Mouse (Mus musculus) testis, postnatal 10 days (tissue): ENCODE measurements around the gene Vmn1r1.
A peak's percentile ranks its signal among the peaks of the same experiment; 100 is the strongest.

Experiments
- DNase-seq: peaks from one replicate; pipeline ENCODE4 v3.0.0; 2021; ENCODE audit warnings: low spot score

The Vmn1r1 gene

DNA sequence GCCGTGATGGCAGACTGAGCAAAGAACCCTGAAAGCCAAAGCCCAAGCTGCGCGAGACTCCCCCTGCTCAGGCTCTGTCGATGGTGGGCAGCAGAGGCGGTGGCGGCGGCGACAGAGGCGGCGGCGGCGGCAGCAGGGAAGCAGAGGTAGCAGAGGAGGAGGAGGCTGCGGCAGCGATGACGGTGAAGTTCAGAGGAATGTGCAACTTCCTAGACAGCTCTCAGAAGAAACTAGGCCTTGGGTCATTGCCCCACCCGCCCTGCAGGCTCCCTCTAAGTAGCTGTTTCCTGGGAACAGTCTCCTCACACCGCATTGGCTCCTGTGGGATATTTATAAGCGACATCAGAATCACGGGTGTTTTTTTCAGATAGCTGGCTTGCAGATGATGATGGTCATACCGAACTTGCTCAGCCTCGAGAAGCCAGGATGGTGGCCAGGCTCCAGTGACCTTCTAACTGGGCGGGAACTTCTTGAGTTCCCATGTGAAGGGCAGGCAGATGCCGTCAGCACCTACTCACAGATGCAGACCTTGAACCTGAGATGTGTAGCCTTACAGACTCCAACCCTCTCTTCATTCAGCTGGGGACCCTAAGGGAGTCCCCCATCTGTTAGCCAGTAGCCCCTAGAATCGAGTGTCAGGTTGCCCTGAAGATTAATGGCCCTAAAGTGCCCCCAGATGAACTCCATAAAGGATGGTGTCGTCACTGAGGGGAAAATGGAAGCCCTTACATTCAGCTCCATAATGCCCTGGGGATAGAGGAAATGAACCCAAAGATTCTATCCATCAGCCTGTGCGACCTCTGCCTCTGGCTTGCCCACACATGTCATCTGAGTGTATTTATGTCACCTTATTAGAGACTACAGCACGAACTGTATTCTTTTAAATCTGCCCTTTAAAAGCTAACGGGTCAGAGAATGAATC lies 26.8 kb downstream of the Vmn1r1 start:
- no peak for DNase-seq

DNA sequence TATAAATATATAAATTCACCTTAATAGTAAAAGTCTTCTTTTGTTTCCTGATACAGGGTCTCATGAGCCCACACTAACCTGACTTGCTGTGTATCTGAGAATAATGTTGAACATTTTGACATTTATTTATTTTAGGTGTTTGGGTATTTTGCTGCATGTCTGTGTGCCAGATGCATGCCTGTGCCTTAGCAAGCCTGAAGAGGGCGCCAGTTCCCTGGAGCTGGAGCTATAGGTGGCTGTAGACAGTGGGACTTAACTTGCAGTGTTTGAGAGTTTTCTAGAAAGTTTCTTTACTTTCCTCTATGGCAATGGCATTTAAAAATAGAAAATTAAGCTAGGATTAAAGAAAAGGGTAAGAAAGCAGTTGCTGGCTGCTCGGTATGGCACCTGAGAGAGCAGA lies 33.5 kb downstream of the Vmn1r1 start:
- peak; percentile 56 for DNase-seq

DNA sequence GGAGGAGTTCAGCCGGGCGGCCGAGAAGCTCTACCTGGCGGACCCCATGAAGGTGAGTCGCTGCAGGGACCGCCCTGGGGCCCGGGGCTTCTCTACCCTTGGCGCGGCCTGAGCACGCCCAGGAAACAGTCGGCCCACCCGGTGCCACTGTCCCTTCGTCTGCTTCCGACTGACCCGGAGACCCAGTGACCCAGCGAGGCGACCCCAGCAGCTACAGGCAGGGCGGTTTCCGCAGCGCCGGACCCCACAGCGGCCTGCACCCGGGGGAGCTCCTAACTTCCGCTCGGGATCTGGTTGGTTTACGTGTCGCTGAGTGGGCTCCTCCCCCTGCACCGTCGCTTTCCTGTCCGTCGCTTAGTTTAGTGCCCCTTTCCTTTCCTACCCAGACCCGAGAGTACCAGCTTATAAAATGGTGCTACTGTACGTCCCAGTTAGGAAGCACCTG lies 39.3 kb downstream of the Vmn1r1 start:
- peak; percentile 89 for DNase-seq

DNA sequence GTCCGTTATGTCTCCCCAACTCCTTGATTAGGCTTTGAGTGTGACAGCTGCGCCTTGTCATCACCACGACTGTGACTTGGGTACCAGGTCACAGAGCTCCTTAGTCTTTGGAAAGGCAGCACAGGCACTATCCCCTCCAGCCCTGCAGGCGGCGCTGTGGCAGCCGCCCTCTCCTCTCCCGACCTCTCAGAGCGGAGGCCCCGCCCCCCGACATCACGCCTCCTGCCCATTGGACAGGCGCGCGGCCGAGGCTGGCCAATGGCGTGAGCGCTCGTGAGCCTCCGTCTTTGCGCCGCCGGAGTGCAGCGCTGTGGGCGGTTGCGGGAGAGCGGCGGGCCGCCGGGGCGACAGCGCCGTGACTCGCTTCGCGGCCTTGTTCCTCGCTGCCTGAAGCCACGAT lies 39.8 kb downstream of the Vmn1r1 start, which contains the start of gene Srp9:
Srp9 (plus strand) TSS at position 232 of the 400 bp plus-strand sequence.
- peak; percentile 99 for DNase-seq

DNA sequence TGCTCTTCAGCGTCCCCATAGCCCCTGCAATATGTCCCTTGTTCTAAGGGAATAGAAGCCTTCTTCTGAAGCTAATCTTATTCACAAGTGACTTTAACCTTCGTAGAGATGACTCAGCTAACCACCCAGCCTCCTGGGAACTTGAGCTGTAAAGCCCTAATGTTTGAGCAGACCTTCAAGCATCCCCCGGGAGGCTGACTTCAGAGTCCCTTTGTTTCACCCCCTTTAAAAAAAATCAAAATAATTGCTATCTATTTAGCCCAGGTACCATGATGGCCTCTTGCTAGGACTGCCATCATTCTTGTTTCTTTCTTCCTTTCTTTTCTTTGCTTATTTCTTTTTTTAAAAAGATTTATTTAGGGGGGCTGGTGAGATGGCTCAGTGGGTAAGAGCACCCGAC lies 41.9 kb downstream of the Vmn1r1 start:
- no peak for DNase-seq

DNA sequence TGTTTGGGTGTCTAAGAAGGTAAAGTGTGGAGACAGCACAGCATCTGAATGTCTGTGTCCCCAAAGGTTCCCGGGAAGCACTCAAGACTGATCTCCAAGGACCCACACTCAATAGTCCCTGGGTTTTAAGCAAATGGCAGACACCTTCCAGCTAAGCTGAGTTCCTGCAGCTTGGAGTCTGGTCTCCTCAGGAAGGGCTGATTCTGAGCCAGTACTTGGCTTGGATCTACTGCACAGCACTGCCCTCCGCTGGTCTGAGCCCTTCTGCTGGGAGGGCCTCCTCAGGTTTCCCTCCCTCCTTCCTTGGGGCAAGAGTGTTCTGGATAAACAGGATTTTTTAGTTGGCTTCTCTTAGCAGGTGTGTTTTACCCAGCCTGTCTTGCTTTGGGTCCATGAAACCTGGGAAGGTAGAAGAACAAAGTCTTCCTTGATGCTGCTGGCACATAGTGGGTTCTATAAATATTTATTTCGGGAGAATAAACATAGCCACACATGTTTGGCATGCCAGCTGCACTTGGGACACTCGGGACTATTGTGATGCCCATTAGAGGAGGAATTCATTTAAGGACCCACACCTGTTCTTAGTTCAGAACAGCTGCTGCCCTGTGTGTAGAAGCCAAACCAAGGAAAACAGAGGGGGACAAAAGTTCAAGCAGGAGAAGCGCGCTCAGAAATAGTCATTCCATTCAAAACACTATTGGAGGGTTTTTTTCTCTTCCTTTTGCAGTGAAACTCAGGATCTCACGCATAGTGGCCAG lies 48.5 kb downstream of the Vmn1r1 start:
- peak; percentile 81 for DNase-seq

DNA sequence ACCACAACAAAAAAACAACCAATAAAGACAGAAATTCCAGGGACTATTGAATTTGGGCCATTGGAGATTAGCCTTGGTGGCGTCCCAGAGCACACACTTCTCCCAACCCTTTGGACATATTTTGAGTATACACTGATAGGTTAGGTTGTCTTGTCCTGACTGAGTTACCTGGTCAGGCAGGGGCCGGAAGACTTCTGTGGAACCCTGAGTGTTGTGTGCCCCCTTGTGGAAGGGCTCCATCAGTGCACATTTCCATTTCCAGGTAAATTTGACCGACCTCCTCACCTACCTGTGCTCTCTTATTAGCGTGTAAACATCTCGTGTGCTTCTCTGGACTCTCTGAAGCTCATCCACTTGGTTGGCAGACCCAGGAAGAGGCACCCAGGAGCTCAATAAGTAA lies 49.1 kb downstream of the Vmn1r1 start:
- no peak for DNase-seq

DNA sequence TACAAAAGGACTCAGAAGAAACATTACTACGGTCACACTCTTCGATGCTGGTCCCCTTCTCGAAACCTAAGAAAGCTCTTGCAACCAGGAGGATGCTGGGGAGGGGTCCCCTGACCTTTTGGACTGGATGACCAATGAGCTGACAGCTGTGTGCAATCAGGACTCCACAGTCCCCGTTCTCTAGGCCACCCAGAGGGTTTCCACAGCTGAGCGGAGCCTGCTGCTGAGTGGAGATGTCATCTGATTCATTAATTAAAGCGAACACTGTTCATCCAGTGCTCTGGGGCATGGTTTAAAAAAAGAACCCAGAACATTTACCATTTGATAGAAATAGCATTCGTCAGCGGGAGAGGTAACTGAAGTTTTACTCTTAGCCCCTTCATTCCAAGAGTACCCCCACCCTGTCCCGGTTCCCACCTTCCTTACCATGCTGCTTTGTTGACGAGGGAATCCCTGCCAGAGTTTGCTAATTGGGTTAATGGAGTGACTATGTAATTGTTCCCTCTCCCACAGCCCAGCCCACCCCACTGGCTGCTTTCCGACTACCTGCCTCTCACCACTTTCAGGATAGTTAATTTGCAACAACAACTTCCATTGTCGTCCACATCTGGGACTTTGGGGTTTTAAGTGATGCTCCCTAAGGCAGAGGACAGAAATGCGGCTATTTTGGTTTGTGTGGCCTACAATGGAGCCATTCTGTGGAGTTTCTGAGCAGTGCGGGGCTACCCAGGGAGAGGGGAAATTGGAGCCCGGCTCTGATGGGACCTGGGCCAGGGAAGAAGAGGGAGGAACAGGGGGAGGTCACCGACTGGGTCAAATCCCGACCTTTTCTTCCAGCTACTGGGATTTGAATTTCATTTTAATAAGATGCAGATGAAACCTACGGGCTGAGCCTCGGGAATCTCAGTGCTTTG lies 50.4 kb downstream of the Vmn1r1 start:
- DNase-seq: no peak

DNA sequence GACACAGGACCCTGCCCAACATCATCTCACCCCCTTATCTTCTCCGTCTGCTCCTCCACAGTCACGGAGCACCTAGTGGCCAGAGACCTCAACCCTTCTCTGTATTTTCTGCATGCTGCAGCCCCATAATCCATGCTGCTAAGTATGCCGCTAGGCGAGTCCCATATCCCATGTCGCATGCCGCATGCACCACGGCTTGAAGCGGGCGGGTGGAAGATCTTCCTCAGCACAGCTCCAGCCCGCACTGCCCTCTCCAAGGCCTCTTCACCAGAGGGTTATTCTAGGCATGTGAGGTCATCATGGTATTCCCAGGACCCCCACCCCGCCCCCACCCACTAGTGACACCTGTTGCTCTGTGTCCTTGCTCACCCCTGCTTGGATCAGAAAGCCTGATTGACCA lies 51.2 kb downstream of the Vmn1r1 start:
- DNase-seq: no peak

DNA sequence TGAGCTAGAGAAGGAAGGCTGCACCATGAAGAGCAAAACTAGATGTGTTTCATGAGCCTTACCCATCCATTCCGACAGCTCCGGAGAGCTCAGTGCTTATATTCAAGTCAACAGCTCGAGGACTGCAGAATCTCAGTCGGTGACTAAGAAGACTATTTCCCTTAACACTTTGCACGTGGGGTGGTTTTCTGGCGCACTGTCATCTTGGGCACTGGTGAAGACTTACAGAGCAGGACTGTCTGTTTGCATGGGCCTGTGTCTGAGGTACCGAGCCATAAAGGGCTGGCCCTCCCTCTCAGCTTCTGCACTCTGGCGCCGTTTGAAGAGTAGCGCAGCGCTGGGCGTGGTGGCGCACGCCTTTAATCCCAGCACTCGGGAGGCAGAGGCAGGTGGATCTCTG lies 51.9 kb downstream of the Vmn1r1 start:
- no peak for DNase-seq

DNA sequence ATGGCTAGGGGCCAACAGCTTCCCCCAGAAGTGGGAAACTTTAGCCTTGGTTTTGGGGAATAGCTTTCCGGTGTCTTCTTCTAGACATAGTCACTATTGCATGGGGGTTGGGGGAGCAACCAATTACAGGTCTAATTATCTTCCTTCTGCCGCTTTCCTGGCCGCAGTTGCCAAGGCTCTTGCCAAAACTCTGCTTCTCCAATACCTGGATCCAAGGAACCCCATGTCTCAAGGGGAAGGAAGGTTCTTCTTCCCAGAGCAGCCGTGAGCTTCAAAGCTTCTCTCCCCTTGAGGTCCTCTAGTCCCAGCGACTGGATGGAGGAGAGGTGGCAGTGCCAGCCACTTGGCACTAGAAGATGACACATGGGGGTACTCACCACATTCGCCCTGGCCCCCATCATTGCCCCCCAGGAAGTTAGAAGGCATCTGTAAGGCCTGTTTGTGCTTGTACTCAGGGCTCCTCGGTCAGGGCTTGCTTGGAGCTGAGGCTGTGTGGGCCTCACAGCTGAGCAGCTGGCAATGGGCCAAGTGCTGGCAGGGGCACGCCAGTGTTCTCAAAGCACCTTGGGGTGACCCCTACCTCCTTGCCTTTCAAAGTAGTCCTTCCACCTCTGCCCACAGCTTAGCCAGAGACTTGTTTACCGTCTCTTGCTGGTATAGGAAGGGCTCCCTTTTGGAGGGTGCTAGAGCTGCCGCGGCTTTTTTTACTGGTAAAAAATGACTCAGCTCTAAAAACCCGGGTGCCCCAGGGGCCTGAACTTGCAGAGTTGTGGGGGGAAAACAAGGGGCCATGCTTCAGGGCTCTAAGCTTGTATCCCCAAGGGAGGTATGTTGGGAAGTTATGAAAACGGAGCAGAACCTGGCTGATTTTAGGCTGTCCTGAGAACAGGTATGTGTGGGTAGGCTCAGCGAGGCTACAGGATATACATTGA lies 52.6 kb downstream of the Vmn1r1 start:
- DNase-seq: peak; percentile 66

DNA sequence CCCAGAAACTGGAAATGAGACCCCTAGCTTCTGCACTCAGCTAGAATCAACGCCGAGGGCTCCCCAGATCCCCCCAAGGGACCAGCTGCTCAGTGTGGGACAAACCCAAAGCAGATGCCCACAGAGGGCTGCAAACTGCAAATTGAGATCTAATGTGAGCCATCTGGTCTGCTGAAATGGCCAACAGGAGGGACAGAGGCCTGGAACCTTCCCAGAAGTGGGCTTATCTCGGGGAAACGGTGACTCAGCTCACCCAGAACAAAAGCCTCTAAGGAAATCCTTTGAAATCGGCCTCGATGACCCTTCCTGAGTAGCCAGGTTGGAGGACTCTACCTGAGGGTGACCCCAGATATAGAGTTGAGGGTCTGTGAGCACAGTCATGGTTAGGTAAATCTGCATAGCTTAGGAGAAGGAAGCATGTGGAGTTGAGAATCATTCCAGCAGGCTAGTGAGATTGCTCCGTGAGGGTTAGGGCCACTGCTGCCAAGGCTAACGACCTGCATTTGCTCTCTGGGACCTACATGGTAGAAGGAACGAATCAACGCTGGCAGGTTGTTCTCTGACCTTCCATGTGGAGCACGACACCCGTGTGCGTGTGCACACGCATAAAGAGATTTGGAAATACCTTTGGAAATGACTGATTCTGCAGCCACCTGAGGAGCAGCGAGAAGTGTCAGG lies 53.4 kb downstream of the Vmn1r1 start:
- DNase-seq: no peak

DNA sequence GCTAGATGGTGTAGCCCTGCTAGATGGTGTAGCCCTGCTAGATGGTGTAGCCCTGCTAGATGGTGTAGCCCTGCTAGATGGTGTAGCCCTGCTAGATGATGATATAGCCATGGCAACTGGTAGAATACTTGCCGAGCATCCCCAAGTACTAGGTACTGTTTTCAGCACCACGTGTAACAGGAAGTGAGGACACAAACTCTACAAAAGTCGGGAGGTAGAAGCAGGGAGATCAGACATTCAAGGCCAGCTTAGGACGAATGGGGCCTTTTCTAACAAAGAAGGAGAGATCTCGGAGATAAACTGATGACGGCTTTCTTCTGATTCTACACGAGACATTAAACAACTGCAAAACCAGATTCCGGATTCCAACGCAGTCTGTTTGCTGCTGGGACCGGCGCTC lies 54.1 kb downstream of the Vmn1r1 start:
- no peak for DNase-seq

DNA sequence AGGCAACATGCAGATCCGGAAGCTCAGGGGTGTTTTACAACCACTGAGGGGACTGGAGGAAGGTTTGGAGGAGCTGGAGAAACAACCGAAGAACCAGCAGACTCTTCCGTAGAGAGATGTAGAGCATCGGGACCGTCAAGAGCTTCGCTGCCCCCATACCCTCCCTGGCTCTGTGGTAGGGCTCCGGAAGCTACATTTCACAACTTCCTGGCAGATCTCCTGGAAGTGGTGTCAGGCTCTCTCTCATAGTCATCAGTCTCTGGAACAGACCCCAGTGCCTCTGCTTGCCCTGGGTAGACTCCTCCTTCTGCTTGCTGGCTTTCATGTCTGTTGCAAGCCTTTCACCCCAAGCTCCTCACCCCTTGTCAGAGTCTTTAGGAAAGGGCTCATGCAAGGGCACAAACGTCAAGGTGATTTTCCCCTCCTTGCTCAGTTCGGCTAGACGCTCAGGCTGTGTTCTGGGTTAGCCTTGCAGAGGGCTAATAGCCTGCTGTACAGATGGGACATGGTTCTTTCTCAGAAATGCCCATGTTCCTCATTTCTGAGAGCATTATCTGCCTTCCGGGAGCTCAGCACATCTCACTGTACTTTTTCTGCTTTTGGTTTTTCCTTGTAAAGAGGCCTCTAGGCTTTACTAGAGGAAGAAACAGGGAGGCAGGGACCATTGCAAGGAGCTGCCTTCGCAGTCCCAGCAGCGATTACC lies 55.7 kb downstream of the Vmn1r1 start:
- DNase-seq: no peak

DNA sequence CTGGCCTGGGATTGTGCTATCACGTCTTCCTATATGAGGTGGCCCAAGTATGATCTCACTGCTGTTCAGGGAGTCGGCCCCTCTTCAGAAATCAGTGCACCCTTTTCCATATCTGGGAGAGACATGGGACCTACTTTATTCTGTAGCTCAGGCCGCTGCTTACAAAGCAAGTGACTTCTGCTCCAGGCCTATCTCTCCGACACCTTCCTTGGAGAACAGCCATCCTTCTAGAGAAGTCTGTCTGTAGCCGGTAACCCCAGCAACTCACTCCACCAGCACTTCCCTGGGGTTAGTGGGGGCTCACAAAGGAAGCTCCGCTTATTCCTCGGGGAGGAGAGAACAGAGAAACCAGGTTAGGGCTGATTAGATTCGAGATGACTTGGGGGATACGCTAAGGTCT lies 57.0 kb downstream of the Vmn1r1 start:
- no peak for DNase-seq

DNA sequence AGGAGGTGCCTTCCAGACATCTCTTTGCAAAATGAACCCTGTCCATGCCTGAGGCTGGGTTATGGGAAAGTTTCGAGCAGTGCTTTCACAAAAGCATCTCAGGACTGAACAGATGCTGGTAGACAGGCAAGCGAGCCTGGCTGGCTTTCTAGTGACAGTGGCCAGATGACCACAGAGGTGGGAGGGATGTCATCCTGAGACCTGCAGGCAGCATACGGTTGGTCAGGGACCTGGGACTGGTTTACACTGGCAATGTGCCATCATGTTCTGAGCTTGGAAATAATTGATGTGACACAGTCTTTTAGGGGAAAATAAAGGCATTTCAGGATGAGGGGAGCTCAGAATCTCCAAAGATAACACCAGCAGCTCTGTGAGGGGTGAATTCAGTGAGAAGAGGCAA lies 59.3 kb downstream of the Vmn1r1 start:
- no peak for DNase-seq
